Mouse (Mus musculus): Measurements from ENCODE around the gene Mpp3.

The Mpp3 gene

DNA sequence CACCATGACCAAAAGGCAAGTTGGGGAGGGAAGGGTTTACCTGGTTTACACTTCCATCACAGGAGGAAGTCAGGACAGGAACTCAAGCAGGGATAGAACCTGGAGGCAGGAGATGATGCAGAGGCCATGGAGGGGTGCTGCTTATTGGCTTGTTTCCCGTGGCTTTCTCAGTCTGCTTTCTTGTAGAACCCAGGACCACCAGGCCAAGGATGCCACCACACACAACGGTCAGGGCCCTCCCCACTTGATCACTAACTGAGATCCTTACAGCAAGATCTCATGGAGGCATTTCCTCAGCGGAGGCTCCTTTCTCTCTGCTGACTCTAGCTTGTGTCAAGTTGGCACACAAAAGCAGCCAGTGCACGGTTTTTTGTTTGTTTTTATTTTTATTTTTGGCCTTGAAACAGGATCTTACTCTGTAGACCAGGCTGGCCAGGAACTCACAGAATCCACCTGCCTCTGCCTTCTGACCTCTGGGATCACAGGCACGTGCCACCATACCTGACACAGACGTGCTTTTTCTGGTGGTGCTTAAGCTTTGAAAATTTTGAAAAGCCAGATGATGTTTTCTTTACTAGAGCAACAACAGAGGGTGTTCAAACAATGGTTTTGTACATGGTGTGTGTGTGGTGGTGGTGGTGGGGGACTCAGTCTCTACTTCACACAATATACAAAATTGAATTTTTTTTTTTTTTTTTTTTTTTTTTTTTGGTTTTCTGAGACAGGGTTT lies at the start of gene Mpp3:
Mpp3 (minus strand) TSS at position 375 of the 730 bp plus-strand sequence.
- DNase-seq (ENCODE audit: low spot score in 2 of 2), result no peak

DNA sequence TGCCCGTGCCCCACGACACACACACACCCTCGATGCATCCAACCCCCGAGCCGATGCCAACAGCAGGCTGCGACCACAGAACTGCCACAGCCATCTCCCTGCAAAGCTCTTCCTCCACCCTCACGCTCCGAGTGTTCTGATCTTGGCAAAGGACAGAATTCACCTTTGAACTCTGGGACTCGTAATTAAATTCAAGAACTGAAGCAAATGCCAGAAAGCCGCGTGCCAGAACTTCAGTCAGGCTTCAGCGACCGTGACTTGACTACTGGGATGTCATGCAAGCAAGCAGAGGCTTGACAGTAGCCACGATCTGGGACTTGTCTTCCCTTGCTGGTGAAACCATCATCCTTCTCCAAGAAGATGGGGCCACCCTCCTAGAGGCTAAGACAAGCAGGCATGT lies 45.5 kb upstream of the Mpp3 start:
- DNase-seq (ENCODE audit: low spot score in 2 of 2), result no peak

DNA sequence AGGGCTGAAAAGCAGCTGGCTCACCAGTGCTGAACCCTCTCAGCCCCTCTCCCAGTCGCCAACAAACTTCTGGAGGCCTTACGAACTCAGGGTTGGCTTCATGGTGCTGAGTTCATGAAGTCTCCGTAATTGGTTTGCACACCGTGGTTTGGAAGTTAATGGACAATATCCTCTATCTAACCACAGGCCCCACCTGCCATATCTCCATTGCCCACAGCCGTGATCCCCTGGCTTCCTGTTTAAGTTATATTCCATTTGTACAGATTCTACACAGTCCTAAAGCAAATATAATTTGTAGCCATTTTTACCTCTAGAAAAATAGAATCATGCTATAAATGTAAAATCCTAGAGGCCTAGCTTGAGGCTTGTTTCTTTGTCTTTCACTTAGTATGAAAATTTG lies 44.5 kb upstream of the Mpp3 start:
- no peak for DNase-seq (ENCODE audit: low spot score in 2 of 2)

DNA sequence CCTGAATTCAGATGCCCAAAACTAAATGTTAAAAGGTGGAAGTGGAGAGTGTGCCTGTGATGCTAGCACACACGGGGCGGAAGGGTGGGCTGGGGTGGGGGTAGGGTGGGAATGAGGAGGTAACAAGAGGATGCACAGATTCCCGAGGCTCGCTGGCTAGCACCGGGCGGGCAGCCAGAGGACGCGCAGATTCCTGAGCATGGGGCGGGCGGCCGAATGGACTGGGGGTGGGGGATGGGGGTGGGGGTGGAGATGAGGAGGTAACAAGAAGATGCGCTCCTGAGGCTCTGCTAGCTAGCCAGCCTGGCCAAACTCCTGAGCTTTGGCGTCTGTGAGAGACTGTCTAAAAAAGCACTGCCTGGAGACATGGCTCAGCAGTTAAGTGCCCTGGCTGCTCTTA lies 42.2 kb upstream of the Mpp3 start:
- DNase-seq (ENCODE audit: low spot score in 2 of 2), result no peak

DNA sequence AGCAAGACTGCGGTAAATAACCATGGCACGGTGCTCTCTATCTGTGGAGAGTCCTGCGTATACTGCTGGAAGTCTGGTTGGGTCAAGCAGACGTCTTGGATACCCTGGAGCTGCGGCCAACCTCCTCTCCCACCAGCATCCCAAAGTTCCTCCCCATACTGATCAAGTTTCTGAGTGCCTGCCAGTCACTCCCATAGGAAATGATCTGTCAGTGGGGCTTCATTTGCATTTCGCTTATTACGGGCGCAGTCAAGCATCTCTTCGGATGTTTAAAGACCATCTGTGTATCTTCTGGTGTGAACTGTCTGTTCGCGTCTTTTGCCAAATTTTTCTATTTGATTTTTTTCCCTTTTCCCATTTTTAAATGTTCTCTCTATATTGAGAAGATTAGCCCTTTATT lies 41.4 kb upstream of the Mpp3 start:
- no peak for DNase-seq (ENCODE audit: low spot score in 2 of 2)

DNA sequence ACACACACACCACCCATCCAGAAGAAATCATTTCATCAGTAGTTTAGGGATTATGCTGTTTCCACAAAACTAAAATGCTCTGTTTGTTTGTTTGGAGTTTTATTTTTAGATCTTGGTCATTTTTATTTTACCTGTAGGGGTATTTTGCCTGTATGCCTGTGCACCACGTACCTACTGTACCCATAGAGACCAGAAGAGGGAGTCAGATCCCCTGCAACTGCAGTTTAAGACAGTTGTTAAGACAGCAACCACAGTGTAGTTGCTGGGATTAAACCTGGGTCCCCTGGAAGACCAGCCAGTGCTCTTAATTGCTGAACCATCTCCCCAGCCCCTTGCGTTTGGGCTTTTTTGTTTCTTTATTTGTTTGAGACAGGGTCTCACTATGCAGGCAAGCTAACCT lies 40.7 kb upstream of the Mpp3 start:
- no peak for DNase-seq (ENCODE audit: low spot score in 2 of 2)

DNA sequence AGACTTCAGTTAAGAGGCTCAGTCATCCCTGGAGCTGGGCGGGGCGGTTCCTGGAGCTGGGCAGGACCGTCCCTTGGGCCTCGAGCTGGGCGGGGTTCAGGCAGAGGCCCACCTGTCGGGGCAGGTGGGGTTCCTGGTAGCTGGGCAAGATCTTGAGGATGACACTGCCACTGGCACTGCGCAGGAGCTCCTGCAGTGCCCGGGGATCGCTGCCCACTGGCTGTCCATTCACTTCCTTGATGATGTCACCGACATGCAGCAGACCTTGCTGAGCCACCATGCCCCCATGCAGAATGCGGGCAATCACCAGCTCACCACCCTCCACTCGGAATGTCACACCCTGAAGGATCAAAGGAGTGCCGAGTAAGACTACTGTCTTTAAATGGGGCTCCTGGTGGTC lies 34.8 kb upstream of the Mpp3 start:
- DNase-seq (ENCODE audit: low spot score in 2 of 2), result no peak

DNA sequence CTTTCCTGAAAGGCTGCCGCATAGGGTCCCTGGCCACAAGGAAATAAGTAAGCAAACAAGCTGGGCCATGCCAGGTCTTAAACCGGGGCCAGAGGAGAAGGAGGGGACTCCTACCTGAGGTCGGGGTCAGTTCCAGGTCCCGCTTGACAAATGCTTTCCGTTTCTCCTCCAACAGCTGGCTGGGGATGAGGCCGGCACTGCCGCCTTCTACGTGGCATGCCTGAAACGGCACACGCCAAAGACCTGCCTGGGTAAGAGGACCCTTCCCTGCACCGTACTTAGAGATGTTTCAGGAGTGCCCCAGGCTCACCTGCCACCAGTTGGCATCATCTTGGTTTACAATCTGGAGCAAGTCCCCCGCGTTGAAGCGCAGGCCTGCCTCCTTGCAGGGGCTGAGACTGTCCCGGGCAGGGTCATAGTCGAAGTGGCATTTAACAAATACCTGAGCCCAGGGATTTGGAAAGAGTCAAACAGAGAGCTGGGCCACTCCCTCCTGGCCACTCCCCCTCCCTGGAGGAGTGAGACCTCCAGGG lies 33.7 kb upstream of the Mpp3 start:
- no peak for DNase-seq (ENCODE audit: low spot score in 2 of 2)

DNA sequence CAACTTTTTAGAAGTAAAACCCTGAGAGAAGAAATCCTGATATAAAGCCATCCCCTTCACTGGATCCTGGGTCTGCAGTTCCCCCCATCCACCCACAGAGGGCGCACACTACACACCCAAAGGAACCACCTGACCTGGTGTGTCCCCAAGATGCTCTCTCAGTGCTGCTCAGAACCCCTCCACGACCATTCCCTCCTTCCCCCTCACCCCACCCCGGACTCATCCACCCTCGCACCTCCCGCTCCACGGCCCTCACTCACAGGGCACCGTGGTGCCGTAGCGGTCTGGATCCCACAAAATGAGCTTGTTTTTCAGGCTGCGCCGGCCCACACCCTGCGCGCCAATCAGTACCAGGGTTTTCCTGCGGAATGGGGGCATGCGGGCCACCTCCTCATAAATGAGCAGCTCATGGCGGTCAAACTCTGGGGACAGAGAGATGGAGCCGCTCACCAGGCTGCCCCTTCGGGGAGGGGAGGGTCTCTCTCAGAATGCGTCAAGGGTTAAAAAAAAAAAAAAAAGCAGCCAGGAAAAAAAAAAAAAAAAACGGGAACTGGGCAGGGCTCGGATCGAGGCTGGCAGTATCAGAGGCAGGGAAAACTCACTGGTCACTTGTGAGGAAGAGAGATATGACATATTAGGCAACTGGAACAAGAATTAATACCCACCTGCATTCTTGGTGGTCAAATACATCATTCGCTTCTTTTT lies 33.1 kb upstream of the Mpp3 start:
- DNase-seq (ENCODE audit: low spot score in 2 of 2), result peak; percentile 42 to 67

DNA sequence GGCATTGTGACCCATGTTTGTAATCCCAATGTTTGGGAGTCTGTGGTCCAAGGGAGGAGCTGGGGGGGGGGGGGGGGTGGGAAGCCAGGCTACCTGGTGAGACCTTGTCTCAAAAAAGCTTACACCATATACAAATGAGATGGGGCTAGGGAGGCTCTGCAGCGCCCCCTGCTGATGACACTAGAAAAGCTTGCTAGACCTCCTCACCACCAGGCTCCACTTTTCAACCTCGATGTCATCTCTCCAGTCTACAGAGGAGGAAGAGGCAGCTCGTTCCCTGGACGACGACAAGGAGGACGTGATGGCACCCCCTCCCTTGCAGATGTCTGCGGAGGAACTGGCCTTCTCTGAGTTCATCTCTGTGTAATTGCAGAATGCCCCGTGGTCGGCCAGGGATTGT lies 25.6 kb upstream of the Mpp3 start:
- DNase-seq (ENCODE audit: low spot score in 2 of 2), result peak in 1 of 2 experiments; percentile 34

DNA sequence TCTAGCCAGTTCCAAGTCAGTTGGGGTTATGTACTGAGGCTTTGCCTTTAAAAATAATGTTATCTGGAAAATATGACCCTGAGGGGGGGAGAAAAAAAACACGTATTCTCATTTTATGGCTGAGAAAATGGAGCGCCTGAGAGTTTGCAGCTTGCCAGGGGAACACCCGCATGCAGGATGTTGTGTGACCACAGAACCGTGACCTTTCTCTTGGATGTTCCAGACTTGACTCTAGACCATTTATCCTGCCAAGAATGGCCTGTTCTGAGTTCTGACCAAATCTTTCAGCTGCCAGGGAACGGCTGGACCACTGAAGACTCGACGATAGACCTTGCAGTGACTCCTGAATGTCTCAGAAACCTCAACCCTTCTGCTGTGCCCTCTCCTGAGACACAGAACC lies 24.9 kb upstream of the Mpp3 start:
- DNase-seq (ENCODE audit: low spot score in 2 of 2), result no peak

DNA sequence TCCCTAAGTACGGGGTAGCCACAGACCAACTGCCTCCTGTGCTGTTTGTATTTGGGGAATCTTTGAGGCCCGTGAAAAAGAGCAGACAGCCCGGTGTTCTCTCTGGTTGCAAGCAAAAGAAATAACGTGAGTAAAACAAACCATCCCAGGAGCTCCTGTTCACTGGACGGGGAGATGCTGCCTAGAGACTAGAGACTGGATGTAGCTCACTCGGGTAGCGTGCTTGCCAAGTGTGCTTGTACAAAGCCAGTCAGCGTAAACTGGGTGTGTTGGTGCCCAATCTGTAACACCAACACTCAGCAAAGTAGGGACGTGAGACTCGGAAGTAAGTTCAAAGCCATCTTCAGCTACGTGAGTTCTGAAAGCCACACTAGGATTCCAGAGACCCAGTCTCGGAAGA lies 24.4 kb upstream of the Mpp3 start:
- no peak for DNase-seq (ENCODE audit: low spot score in 2 of 2)

DNA sequence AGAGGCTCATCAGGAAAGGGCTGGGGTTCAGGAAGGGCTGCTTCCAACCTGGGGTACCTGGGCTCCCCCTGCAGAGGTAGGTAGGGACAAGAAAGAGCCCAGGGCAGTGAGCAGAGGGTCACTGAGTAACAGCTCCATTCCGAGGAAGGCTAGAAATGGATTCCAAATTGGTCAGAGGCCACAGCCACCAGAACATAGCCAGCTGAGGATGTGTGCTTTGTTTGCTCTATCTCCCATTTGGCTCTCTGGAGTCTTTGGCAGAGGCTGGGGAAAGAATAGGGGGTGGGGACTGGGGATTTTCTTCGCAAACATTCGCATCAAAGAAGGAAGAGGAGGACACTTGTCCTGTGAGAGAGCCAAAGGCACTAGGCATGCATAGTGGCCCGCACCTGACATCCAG lies 23.7 kb upstream of the Mpp3 start:
- DNase-seq (ENCODE audit: low spot score in 2 of 2), result no peak

DNA sequence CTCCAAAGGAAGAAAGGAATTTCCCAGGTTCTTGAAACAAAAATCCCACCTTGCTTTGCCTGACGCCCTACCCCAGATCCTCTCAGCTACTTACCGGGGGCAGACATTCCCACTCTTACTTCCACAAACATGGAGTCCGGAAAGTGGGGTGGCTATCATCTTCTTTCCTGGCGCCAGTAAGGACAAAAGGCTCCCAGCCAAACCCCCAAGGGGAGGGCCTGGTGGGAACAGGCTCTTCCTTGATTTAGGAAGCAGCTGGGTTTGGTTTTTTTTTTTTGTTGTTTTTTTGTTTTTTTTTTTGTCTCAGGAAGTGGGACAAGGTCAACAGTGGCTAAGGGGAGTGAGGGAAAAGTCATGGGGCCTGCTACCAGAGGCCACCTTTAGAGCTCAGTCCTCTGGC lies 23.3 kb upstream of the Mpp3 start:
- no peak for DNase-seq (ENCODE audit: low spot score in 2 of 2)

DNA sequence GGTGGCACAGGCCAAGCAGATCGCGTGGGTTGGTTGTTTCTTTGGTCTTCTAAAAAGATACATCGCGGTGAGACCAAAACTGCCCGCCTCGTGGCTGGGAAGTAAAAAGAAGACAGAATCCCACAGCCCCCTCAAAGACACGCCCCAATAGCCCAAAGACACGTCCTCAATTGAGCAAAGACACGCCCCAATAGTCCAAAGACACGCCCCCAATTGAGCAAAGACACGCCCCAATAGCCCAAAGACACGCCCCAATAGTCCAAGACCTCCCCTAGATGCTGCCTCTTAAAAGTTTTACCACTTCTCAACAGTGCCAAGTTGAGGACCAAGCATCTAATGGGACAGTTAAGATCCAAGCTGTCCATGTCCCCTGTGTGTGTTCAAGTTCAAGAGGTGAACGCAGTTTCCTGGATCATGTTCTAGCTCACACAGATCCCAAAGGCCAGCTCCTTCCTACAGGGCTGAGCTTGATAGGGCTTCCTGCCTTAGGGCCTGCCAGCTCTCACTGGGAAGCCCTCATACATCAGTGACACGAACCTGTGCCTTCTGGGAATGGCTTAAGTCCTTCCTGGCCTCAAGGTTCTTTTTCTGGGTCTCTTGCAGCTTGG lies 21.7 kb upstream of the Mpp3 start:
- no peak for DNase-seq (ENCODE audit: low spot score in 2 of 2)

DNA sequence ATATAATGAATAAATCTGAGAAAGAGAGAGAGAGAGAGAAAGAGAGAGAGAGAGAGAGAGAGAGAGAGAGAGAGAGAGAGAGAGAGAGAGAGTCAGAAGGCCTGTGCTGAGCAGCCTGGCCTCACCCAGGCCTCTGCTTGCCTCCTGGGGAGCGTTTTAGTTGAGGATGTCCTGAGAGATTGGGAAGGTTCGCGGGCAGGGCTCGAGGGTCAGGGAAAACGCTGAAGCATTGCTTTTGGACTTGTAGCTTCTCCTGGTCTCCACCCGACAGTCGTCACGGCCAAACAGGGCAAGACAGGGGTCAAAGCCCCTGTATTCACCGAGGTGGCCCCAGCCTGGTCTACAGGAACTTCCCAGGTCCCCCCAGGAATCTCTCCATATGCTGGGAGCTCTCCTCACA lies 18.3 kb upstream of the Mpp3 start:
- DNase-seq (ENCODE audit: low spot score in 2 of 2), result no peak

DNA sequence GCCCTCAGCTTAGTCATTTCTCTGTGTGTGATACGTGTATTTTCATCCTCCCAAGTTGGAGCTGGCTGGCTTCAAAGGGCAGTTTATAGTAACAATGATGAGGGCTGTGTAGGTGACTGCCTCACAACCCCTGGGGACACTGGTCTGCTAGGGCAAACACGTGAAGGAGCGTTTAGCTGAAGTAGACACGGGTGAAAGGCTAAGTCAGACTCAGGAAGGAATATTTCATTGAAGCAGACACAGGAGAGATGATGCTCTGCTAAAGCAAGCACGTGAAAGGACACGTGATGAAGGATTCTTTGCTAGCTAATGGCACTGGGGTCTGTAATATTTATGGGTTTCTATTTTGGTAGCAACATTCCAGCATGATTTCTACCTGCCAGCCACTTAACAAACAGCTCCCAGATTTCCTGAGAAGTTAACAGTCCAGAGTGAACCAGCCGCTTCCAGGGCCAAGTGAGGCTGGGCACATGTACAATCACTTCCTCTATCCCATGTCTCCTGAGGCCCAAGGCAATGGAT lies 16.5 kb upstream of the Mpp3 start:
- DNase-seq (ENCODE audit: low spot score in 2 of 2), result no peak

DNA sequence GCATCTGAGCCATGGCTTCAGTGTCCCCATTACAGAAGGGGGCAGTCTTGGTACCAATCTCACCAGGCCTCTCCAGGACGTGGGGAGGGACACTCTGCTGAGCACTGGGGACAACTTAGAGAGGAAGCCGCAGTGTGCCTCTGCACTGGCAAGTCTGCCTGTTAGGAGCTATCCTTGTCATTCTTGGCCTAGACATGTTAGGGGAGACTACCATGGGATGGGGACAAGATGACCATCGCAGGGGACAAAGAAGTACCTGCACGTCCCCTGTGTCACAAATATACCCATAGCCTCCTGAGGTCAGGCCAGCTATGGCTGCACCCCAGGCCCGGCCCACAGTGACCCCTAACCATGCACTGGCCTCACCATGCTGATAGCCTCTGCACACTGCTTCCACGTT lies 15.1 kb upstream of the Mpp3 start:
- no peak for DNase-seq (ENCODE audit: low spot score in 2 of 2)

DNA sequence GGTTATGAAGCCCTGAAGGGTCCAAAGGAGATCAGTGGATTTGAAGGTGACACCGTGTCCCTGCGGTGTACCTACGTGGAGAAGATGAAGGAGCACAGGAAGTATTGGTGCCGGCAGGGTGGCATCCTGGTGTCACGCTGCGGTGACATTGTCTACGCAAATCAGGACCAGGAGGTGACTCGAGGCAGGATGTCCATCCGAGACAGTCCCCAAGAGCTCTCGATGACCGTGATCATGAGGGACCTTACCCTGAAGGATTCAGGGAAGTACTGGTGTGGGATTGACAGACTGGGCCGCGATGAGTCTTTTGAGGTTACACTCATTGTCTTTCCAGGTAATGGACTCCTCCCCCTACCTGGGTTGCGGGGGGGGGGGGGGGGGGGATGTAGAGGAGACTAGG lies 14.7 kb upstream of the Mpp3 start:
- DNase-seq (ENCODE audit: low spot score in 2 of 2), result no peak

DNA sequence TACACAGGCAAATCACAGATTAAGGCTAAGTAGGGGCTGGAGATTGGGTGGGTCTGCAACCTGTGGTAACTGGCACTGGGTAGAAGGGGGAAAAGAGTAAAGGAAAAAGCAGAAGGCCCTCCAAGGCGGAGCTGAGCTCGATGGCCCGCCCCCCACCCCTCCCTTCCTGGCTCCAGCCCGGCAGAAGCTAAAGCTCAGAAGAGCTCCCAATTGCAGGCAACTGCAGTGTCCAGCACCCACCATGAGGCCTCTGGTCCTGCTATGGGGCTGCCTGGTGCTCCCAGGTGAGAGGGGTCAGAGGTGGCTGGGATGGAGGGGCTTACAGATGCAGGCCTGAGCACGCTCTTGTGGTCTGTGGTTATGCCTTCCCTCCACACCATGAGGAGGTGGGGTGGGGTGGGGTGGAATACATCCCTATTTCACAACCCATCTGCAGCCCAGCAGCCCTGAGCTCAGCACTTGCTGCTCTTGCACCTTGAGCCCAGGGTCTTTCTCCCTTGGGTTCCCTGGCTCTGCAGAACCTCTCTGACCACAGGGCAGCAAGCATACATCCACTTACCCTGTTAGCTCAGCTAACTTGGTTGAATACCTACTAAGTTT lies 13.2 kb upstream of the Mpp3 start, which contains the start of gene Cd300lg:
Cd300lg (plus strand) TSS at position 160 of the 600 bp plus-strand sequence.
- no peak for DNase-seq (ENCODE audit: low spot score in 2 of 2)

DNA sequence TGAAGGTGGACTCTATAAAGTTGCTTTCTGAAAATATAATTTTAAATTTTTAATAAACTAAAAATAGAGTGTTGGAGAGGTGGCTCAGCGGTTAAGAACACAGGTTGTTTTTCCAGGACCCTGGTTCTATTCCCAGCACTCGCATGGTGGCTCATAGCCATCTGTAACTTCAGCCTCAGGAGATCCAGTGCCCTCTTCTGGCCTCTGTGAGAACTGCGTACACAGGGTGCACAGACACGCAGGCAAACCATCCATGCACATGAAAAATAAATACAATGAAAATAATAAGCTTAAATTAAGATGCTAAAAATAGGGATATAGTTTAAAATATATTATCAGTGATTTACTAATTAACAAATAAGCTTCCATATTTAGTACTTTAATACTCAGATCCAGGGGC lies 12.4 kb upstream of the Mpp3 start:
- DNase-seq (ENCODE audit: low spot score in 2 of 2), result no peak

DNA sequence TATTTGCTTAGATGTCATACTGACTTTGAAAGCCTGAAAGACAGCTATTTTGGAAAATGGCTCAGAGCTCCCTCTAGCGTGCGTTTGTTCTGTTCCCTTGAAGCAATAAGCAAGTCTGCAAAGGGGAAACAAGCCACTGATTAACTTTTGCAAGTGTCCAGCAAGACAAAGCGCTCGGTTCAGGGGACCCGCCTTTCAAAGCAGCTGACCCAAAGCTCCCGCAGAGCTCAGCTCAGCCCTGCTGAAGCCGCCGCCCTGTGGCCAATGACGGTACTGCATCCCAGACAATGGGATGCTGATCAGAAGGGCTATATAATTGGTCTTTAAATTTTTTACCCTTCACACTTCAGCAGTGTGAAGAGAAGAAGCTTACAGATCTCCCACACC lies 11.9 kb upstream of the Mpp3 start:
- DNase-seq (ENCODE audit: low spot score in 2 of 2), result peak; percentile 48 to 70

Measured in spleen, postnatal 14 days (tissue).